Comparison of ENCODE assay signal across 13 mouse cellular contexts in the genomic region with DNA sequence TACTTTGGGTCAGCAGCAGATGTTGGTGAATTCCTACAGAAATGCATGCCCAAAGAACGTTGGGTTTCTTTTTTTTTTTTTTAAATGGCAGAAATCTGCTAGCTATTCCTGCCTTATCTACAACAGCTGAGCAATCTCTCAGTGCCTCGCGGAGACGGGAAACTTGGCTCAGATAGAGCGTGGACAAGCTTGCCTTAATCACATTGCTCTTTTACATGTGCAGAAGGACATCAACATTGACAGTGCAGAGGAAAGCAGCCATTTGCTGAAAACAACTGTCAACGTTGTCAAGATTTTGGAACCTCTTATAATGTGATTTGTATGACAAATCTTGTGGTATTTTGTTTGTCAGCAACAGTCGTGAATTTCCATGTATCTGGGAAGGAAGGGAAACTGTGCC. TPM values are rescaled to one million over a fixed set of nuclear protein-coding genes. Genes with fewer than 3 reads are reported as not detected.
DNase-seq lines count a peak whose midpoint lies in the region; ATAC-seq lines count a peak whose summit lies in the region.
"Had no signal": no experiment of that assay in that cellular context is flagged by ENCODE, and none has a peak within 500 bp of the region (broad histone marks: within the 10 kb centered on the region; RNA-seq: fewer than 3 reads in every experiment).

No protein-coding gene starts in this region.

- H3K4me3 ChIP-seq in lung, embryonic 16.5 days (ENCODE audit: low read length): no peak overlapping the region
- H3K4me3 ChIP-seq in heart, embryonic 15.5 days: no peak overlapping the region
- no peak overlapping the region for H3K4me3 ChIP-seq in hindbrain, embryonic 12.5 days
- H3K4me3 ChIP-seq: hindbrain, embryonic 10.5 days; stomach, embryonic 15.5 days had no signal

- H3K27me3 ChIP-seq in lung, embryonic 16.5 days (ENCODE audit: control insufficient read depth, insufficient read depth, low read depth, low read length): no peaks in the 10 kb centered on the region
- no peaks in the 10 kb centered on the region for H3K27me3 ChIP-seq in heart, embryonic 15.5 days
- H3K27me3 ChIP-seq in hindbrain, embryonic 12.5 days: no peaks in the 10 kb centered on the region
- H3K27me3 ChIP-seq: stomach, embryonic 15.5 days had no signal

- WGBS in lung, embryonic 16.5 days: 39% methylated on average over 7 of the region's 7 CpGs
- 16% methylated on average over 7 of the region's 7 CpGs for WGBS in heart, embryonic 15.5 days
- 81% methylated on average over 7 of the region's 7 CpGs for WGBS in hindbrain, embryonic 12.5 days

- ATAC-seq in lung, embryonic 16.5 days (ENCODE audit: low read depth): peak; percentile 90
- ATAC-seq in heart, embryonic 15.5 days (replicated peaks; ENCODE audit: insufficient number of reproducible peaks, insufficient read depth, low FRiP score, low read depth): no peak
- no peak for ATAC-seq in hindbrain, embryonic 12.5 days (ENCODE audit: low FRiP score)

- DNase-seq in heart, adult 18-20 months: peak; percentile 4 to 31
- DNase-seq in heart, adult 8-10 months (ENCODE audit: low spot score): no peak
- DNase-seq in lung, postnatal 14 days: no peak
- peak; percentile 23 for DNase-seq in right cerebral cortex, postnatal 4 days
- DNase-seq: adrenal gland, adult 2 months; cerebellum, adult 11-12 months; kidney, adult 11 months; midbrain, embryonic 14.5 days had no signal

- H3K4me2 ChIP-seq in lung, embryonic 16.5 days (ENCODE audit: low read depth, low read length): no peak overlapping the region
- peak overlapping the region; percentile 27; the same call in 1 of the 2 replicates for H3K4me2 ChIP-seq in heart, embryonic 15.5 days
- H3K4me2 ChIP-seq in hindbrain, embryonic 12.5 days (replicated peaks): no peak overlapping the region
- H3K4me2 ChIP-seq: stomach, embryonic 15.5 days had no signal

- 0 out of 2 replicates have a peak, but pooled peaks cover 3% of the 10 kb centered on the region for H3K4me1 ChIP-seq in lung, embryonic 16.5 days (replicated peaks; ENCODE audit: control insufficient read depth, insufficient read depth, low read length)
- H3K4me1 ChIP-seq in heart, embryonic 15.5 days (replicated peaks): peaks cover 12% of the 10 kb centered on the region
- no peaks in the 10 kb centered on the region for H3K4me1 ChIP-seq in hindbrain, embryonic 12.5 days
- H3K4me1 ChIP-seq: hindbrain, embryonic 10.5 days; stomach, embryonic 15.5 days had no signal

- no peak overlapping the region for H3K27ac ChIP-seq in lung, embryonic 16.5 days (ENCODE audit: low read length)
- no peak overlapping the region for H3K27ac ChIP-seq in heart, embryonic 15.5 days
- no peak overlapping the region for H3K27ac ChIP-seq in hindbrain, embryonic 12.5 days
- H3K27ac ChIP-seq: hindbrain, embryonic 10.5 days; stomach, embryonic 15.5 days had no signal

- no peaks in the 10 kb centered on the region for H3K9me3 ChIP-seq in lung, embryonic 16.5 days (ENCODE audit: control insufficient read depth, low read length)
- H3K9me3 ChIP-seq in heart, embryonic 15.5 days (replicated peaks): no peaks in the 10 kb centered on the region
- no peaks in the 10 kb centered on the region for H3K9me3 ChIP-seq in hindbrain, embryonic 12.5 days (replicated peaks)
- H3K9me3 ChIP-seq: hindbrain, embryonic 10.5 days; stomach, embryonic 15.5 days had no signal

- no peaks in the 10 kb centered on the region for H3K36me3 ChIP-seq in lung, embryonic 16.5 days (ENCODE audit: control insufficient read depth, insufficient read depth, low read length)
- H3K36me3 ChIP-seq in heart, embryonic 15.5 days: no peaks in the 10 kb centered on the region
- H3K36me3 ChIP-seq in hindbrain, embryonic 12.5 days: no peaks in the 10 kb centered on the region
- H3K36me3 ChIP-seq: hindbrain, embryonic 10.5 days; stomach, embryonic 15.5 days had no signal

- no peak overlapping the region for H3K9ac ChIP-seq in lung, embryonic 16.5 days (ENCODE audit: low read length)
- H3K9ac ChIP-seq in heart, embryonic 15.5 days: no peak overlapping the region
- no peak overlapping the region for H3K9ac ChIP-seq in hindbrain, embryonic 12.5 days
- H3K9ac ChIP-seq: stomach, embryonic 15.5 days had no signal

RNA-seq across cellular contexts. Expression of a gene that starts 22.5 kb away (rescaled TPM):
- total RNA-seq in heart, adult 18-20 months (2021): 10 to 100 TPM; 53.4 to 56.5 TPM
- 10 to 100 TPM; 55.8 to 86.8 (median 66.9) TPM for total RNA-seq in heart, adult 8-10 months (2022)
- 60.2 and 67.2 TPM in 2 replicates for polyA plus RNA-seq in lung, embryonic 16.5 days (2015; fragmentation: Nextera tagmentation; extraction: Ambion mirVana)
- 88.9 and 98.0 TPM in 2 replicates for polyA plus RNA-seq in heart, embryonic 15.5 days (2015; fragmentation: Nextera tagmentation; extraction: Ambion mirVana)
- 28.9 and 41.7 TPM in 2 replicates for polyA plus RNA-seq in hindbrain, embryonic 12.5 days (2016; fragmentation: Nextera tagmentation; extraction: Ambion mirVana)

Comparison
In these comparisons a context has a peak if more than half of its experiments do, and no peak if none do; other contexts are left out.
1. DNase-seq: peak in heart, adult 18-20 months (2 of 2) and right cerebral cortex, postnatal 4 days (single experiment); none in heart, adult 8-10 months (single experiment) and lung, postnatal 14 days (single experiment).